In genomic region chr7:81337785-81338521, GRCm38 (mm10) we compare ENCODE assay signal across 27 mouse cellular contexts. TPM values are rescaled to one million over a fixed set of nuclear protein-coding genes. Genes with fewer than 3 reads are reported as not detected.
DNase-seq lines count a peak whose midpoint lies in the region; TF ChIP-seq lines count a peak whose summit lies in the region.
"Had no signal": no experiment of that assay in that cellular context is flagged by ENCODE, and none has a peak within 500 bp of the region (broad histone marks: within the 10 kb centered on the region; RNA-seq: fewer than 3 reads in every experiment).

No protein-coding gene starts in this region.

- H3K4me3 ChIP-seq in ES-E14 (ENCODE audit: insufficient read depth in 1 of 2, low read depth in 1 of 2, low read length in 2 of 2, poor library complexity in 1 of 2, severe bottlenecking in 1 of 2): peak overlapping the region in 1 of 2 experiments; percentile 6; a peak in 2 of 4 replicates
- H3K4me3 ChIP-seq: embryonic facial prominence, embryonic 12.5 days; heart, embryonic 12.5 days; hindbrain, embryonic 10.5 days; layer of hippocampus, adult 2 months; limb, embryonic 12.5 days; midbrain, embryonic 15.5 days; neural tube, embryonic 13.5 days; stomach, embryonic 15.5 days had no signal

- DNase-seq in adrenal gland, postnatal 10 days: peak; percentile 35
- no peak for DNase-seq in adrenal gland, postnatal 4 days (ENCODE audit: low spot score in 2 of 2)
- DNase-seq in 3T3-L1 (ENCODE audit: low read depth, low spot score): peak; percentile 32
- no peak for DNase-seq in ES-E14 (ENCODE audit: low read depth, low spot score)
- DNase-seq in adrenal gland, postnatal 25 days: peak; percentile 40
- no peak for DNase-seq in ovary, postnatal 10 days (ENCODE audit: low spot score)
- DNase-seq in kidney, postnatal 25 days: no peak
- DNase-seq: cerebellum, adult 2 months; cerebellum, postnatal 25 days; forebrain, postnatal 0 days; gastrocnemius, postnatal 25 days; heart, adult 18-20 months; heart, postnatal 10 days; kidney, adult 18-20 months; kidney, postnatal 14 days; liver, postnatal 0 days; lung, postnatal 14 days; right cerebral cortex, adult 18-20 months; thymus, postnatal 25 days had no signal

- peak overlapping the region; percentile 59 for H3K9ac ChIP-seq in ES-E14 (ENCODE audit: insufficient read depth, low read depth, low read length, poor library complexity, severe bottlenecking)
- H3K9ac ChIP-seq: embryonic facial prominence, embryonic 12.5 days; forebrain, postnatal 0 days; heart, embryonic 12.5 days; limb, embryonic 12.5 days; liver, postnatal 0 days; midbrain, embryonic 15.5 days; neural tube, embryonic 13.5 days; stomach, embryonic 15.5 days had no signal

- in situ Hi-C loops in ES-E14 (cut with MboI; ENCODE audit: low sequenced_read_pairs in 2 of 2, unreplicated experiment in 2 of 2): loop anchor here (5.0 to 25.0 kb wide), 2 partner anchors 176 kb away; no protein-coding TSS in a partner anchor

- H3K4me1 ChIP-seq in ES-E14 (ENCODE audit: control insufficient read depth in 2 of 2, insufficient read depth in 2 of 2, low read length in 2 of 2, poor library complexity in 1 of 2): peaks cover 0 to 16% of the 10 kb centered on the region in 2 experiments; a peak in 1 of 4 replicates

- H3K36me3 ChIP-seq in ES-E14 (ENCODE audit: control insufficient read depth, insufficient read depth, low read length, poor library complexity, severe bottlenecking): peaks cover 27% of the 10 kb centered on the region

- H3K9me3 ChIP-seq in ES-E14 (ENCODE audit: control insufficient read depth, insufficient read depth, low read depth, low read length): no peaks in the 10 kb centered on the region
- H3K9me3 ChIP-seq: embryonic facial prominence, embryonic 12.5 days; heart, embryonic 12.5 days; hindbrain, embryonic 10.5 days; limb, embryonic 12.5 days; midbrain, embryonic 15.5 days; neural tube, embryonic 13.5 days; stomach, embryonic 15.5 days had no signal

- H3K27ac ChIP-seq in ES-E14 (ENCODE audit: insufficient read depth, low read depth, low read length, poor library complexity, severe bottlenecking): no peak overlapping the region; the same call in 1 of the 2 replicates
- H3K27ac ChIP-seq: embryonic facial prominence, embryonic 12.5 days; hindbrain, embryonic 10.5 days; layer of hippocampus, adult 2 months; limb, embryonic 12.5 days; midbrain, embryonic 15.5 days; neural tube, embryonic 13.5 days; stomach, embryonic 15.5 days had no signal

TF ChIP-seq in ES-E14, 5 proteins besides CTCF, POLR2A, EP300 and RAD21:
- TF ChIP-seq CHD2 (IDR thresholded peaks at IDR 0.05; ENCODE audit: low read depth, low read length) (no peak), MAFK (IDR thresholded peaks at IDR 0.05; ENCODE audit: insufficient read depth, low read depth, low read length) (no peak), HCFC1 (IDR thresholded peaks at IDR 0.05; ENCODE audit: borderline replicate concordance, insufficient read depth, low read length) (no peak), ZC3H11A (IDR thresholded peaks at IDR 0.05; ENCODE audit: borderline replicate concordance, low read depth, low read length) (no peak), ZNF384 (IDR thresholded peaks at IDR 0.05; ENCODE audit: low read depth, low read length) (no peak)

RNA-seq across cellular contexts. Expression of gene Rps17, which starts 7.1 kb away (rescaled TPM):
- 1,000 to 10,000 TPM; 1,406 to 1,408 TPM for total RNA-seq in adrenal gland, postnatal 10 days (2021)
- 1,000 to 10,000 TPM; 1,568 to 1,571 TPM for total RNA-seq in adrenal gland, postnatal 4 days (2021)
- total RNA-seq in ES-E14 (2012; rRNA removed): 3,128 and 3,434 TPM in 2 replicates
- total RNA-seq in adrenal gland, postnatal 25 days (2021): 1,081 and 1,170 TPM in 2 replicates

Comparison
In these comparisons a context has a peak if more than half of its experiments do, and no peak if none do; other contexts are left out.
1. DNase-seq: peak in adrenal gland, postnatal 10 days (single experiment), 3T3-L1 (single experiment) and adrenal gland, postnatal 25 days (single experiment); none in adrenal gland, postnatal 4 days (0 of 2), ES-E14 (single experiment), ovary, postnatal 10 days (single experiment) and kidney, postnatal 25 days (0 of 2).